Comparison of ENCODE assay signal across 9 mouse cellular contexts in genomic region chr1:134086811-134087398, GRCm38 (mm10). TPM values are rescaled to one million over a fixed set of nuclear protein-coding genes. Genes with fewer than 3 reads are reported as not detected.
DNase-seq lines count a peak whose midpoint lies in the region; ATAC-seq and TF ChIP-seq lines count a peak whose summit lies in the region.
"Had no signal": no experiment of that assay in that cellular context is flagged by ENCODE, and none has a peak within 500 bp of the region (broad histone marks: within the 10 kb centered on the region; RNA-seq: fewer than 3 reads in every experiment).

No protein-coding gene starts in this region.

- DNase-seq in cerebellum, adult 2 months: peak; percentile 66 to 75
- DNase-seq in heart, embryonic 10.5 days (ENCODE audit: low spot score): no peak
- no peak for DNase-seq in kidney, postnatal 0 days (ENCODE audit: low spot score)
- DNase-seq in ovary, postnatal 14 days (ENCODE audit: low spot score): no peak
- DNase-seq in spleen, postnatal 10 days (ENCODE audit: low spot score in 2 of 2): no peak
- DNase-seq in thymus, adult 18-20 months: no peak

- no peaks in the 10 kb centered on the region for H3K79me2 ChIP-seq in C2C12 (ENCODE audit: control insufficient read depth, insufficient read depth)

- 21% methylated on average over 16 of the region's 16 CpGs for WGBS in cerebellum, adult 2 months
- 18% methylated on average over 16 of the region's 16 CpGs for WGBS in heart, embryonic 10.5 days
- 21% methylated on average over 16 of the region's 16 CpGs for WGBS in kidney, postnatal 0 days

- peaks cover 38% of the 10 kb centered on the region for H3K4me1 ChIP-seq in cerebellum, adult 2 months (ENCODE audit: control insufficient read depth, insufficient read depth, low read length)
- peaks cover 52% of the 10 kb centered on the region for H3K4me1 ChIP-seq in heart, embryonic 10.5 days
- H3K4me1 ChIP-seq in kidney, postnatal 0 days (replicated peaks; ENCODE audit: insufficient read depth, low read length): peaks cover 19% of the 10 kb centered on the region

- no peak for TF ChIP-seq CTCF in C2C12 (IDR thresholded peaks at IDR 0.05; ENCODE audit: control insufficient read depth, insufficient read depth, insufficient read length)
- no peak for TF ChIP-seq CTCF in cerebellum, adult 2 months (IDR thresholded peaks at IDR 0.05; ENCODE audit: borderline replicate concordance, insufficient read depth, low read depth, low read length)
- no peak for TF ChIP-seq CTCF in kidney, postnatal 0 days (IDR thresholded peaks at IDR 0.05; ENCODE audit: low read depth)

- no peaks in the 10 kb centered on the region for H3K27me3 ChIP-seq in C2C12 (ENCODE audit: control insufficient read depth, insufficient read depth, insufficient read length)
- no peaks in the 10 kb centered on the region for H3K27me3 ChIP-seq in cerebellum, adult 2 months (ENCODE audit: control insufficient read depth, insufficient read depth, low read length)
- H3K27me3 ChIP-seq in heart, embryonic 10.5 days (ENCODE audit: insufficient read depth, poor library complexity, severe bottlenecking): no peaks in the 10 kb centered on the region
- H3K27me3 ChIP-seq in kidney, postnatal 0 days (ENCODE audit: insufficient read depth, low read length): no peaks in the 10 kb centered on the region
- H3K27me3 ChIP-seq: limb, embryonic 12.5 days had no signal

- TF ChIP-seq POLR2A in cerebellum, adult 2 months (IDR thresholded peaks at IDR 0.05; ENCODE audit: borderline replicate concordance, insufficient read depth, low read length): 0 out of 2 replicates have a peak, but pooled peaks have one; percentile 24

- H3K9ac ChIP-seq in kidney, postnatal 0 days (ENCODE audit: low read depth, low read length): peak overlapping the region; percentile 55

- peak overlapping the region; percentile 36 for H3K4me2 ChIP-seq in kidney, postnatal 0 days (ENCODE audit: low read length)
- H3K4me2 ChIP-seq: limb, embryonic 12.5 days had no signal

- no peak overlapping the region for H3K4me3 ChIP-seq in C2C12 (ENCODE audit: insufficient read depth, poor library complexity, severe bottlenecking)
- H3K4me3 ChIP-seq in cerebellum, adult 2 months (replicated peaks; ENCODE audit: insufficient read depth, low read depth, low read length): no peak overlapping the region
- peak overlapping the region; percentile 41 for H3K4me3 ChIP-seq in heart, embryonic 10.5 days
- H3K4me3 ChIP-seq in kidney, postnatal 0 days (replicated peaks; ENCODE audit: low read depth, low read length): 0 out of 2 replicates have a peak overlapping the region, but pooled peaks have one; percentile 7
- H3K4me3 ChIP-seq: limb, embryonic 12.5 days had no signal

- H3K79me3 ChIP-seq in C2C12 (ENCODE audit: low read depth): no peaks in the 10 kb centered on the region

- H3K9me3 ChIP-seq in heart, embryonic 10.5 days: no peaks in the 10 kb centered on the region
- no peaks in the 10 kb centered on the region for H3K9me3 ChIP-seq in kidney, postnatal 0 days (replicated peaks; ENCODE audit: low read length)
- H3K9me3 ChIP-seq: limb, embryonic 12.5 days had no signal

- no peak for ATAC-seq in kidney, postnatal 0 days (replicated peaks; ENCODE audit: low FRiP score, low read depth)
- peak; percentile 27; the same call in 1 of the 2 replicates for ATAC-seq in megakaryocyte, adult 5-6 weeks (ENCODE audit: poor library complexity, severe bottlenecking)

- H3K36me3 ChIP-seq in C2C12 (ENCODE audit: control insufficient read depth, insufficient read depth): no peaks in the 10 kb centered on the region
- no peaks in the 10 kb centered on the region for H3K36me3 ChIP-seq in heart, embryonic 10.5 days
- H3K36me3 ChIP-seq in kidney, postnatal 0 days (ENCODE audit: insufficient read depth, low read length): no peaks in the 10 kb centered on the region
- H3K36me3 ChIP-seq: limb, embryonic 12.5 days had no signal

- H3K27ac ChIP-seq in cerebellum, adult 2 months (ENCODE audit: insufficient read depth, low read length): peak overlapping the region; percentile 43; the same call in 1 of the 2 replicates
- H3K27ac ChIP-seq in heart, embryonic 10.5 days: peak overlapping the region; percentile 89
- H3K27ac ChIP-seq in kidney, postnatal 0 days: peak overlapping the region; percentile 77; the same call in 1 of the 2 replicates

- peak overlapping the region; percentile 0 for H3ac ChIP-seq in C2C12 (ENCODE audit: control insufficient read depth, insufficient read length, low read depth)

TF ChIP-seq in C2C12, 6 proteins besides CTCF, POLR2A, EP300 and RAD21:
- TF ChIP-seq MYOD1 (IDR thresholded peaks at IDR 0.05; ENCODE audit: control insufficient read depth, insufficient read length, low read depth) (no peak), FOSL1 (IDR thresholded peaks at IDR 0.05; ENCODE audit: insufficient read depth, low read length, poor library complexity, severe bottlenecking) (no peak), MYOG (IDR thresholded peaks at IDR 0.05; ENCODE audit: control insufficient read depth, extremely low read depth, insufficient read length) (no peak), MAX (IDR thresholded peaks at IDR 0.05) (no peak), USF1 (IDR thresholded peaks at IDR 0.05; ENCODE audit: low read depth) (no peak), CEBPB (IDR thresholded peaks at IDR 0.05; ENCODE audit: low read depth) (no peak)

RNA-seq across cellular contexts. Expression of gene Btg2, which starts 8.0 kb away (rescaled TPM):
- polyA plus RNA-seq in C2C12 (2012; fragmentation: generic; extraction: Trizol): 10.2 TPM
- polyA plus RNA-seq in cerebellum, adult 2 months (2012; rRNA removed): 11.9 and 15.3 TPM in 2 replicates
- polyA plus RNA-seq in heart, embryonic 10.5 days (2016; fragmentation: Nextera tagmentation; extraction: Ambion mirVana): 26.1 and 34.2 TPM in 2 replicates
- polyA plus RNA-seq in kidney, postnatal 0 days (2015; fragmentation: Nextera tagmentation; extraction: Ambion mirVana): 37.5 and 39.2 TPM in 2 replicates
- total RNA-seq in megakaryocyte, adult 5-6 weeks (2015): 68.9 and 87.3 TPM in 2 replicates
- 175 and 189 TPM in 2 replicates for total RNA-seq in megakaryocyte, adult 5-6 weeks (2017)

RNA-seq across cellular contexts. Expression of gene Chit1, which starts 24.1 kb away (rescaled TPM):
- 0.02 TPM for polyA plus RNA-seq in C2C12 (2012; fragmentation: generic; extraction: Trizol)
- not detected in 2 replicates for polyA plus RNA-seq in cerebellum, adult 2 months (2012; rRNA removed)
- 1.1 and 2.0 TPM in 2 replicates for polyA plus RNA-seq in heart, embryonic 10.5 days (2016; fragmentation: Nextera tagmentation; extraction: Ambion mirVana)
- 0.41 and 0.58 TPM in 2 replicates for polyA plus RNA-seq in kidney, postnatal 0 days (2015; fragmentation: Nextera tagmentation; extraction: Ambion mirVana)
- 0.16 and 0.83 TPM in 2 replicates for total RNA-seq in megakaryocyte, adult 5-6 weeks (2015)
- 0.07 TPM in 1 of 2 replicates, not detected in the other for total RNA-seq in megakaryocyte, adult 5-6 weeks (2017)
- polyA plus RNA-seq: limb, embryonic 12.5 days had no signal

RNA-seq across cellular contexts. Expression of gene Fmod, which starts 49.9 kb away (rescaled TPM):
- 0.53 TPM for polyA plus RNA-seq in C2C12 (2012; fragmentation: generic; extraction: Trizol)
- polyA plus RNA-seq in cerebellum, adult 2 months (2012; rRNA removed): 7.5 and 10.8 TPM in 2 replicates
- polyA plus RNA-seq in heart, embryonic 10.5 days (2016; fragmentation: Nextera tagmentation; extraction: Ambion mirVana): 9.5 and 11.2 TPM in 2 replicates
- polyA plus RNA-seq in kidney, postnatal 0 days (2015; fragmentation: Nextera tagmentation; extraction: Ambion mirVana): 7.8 and 9.4 TPM in 2 replicates
- total RNA-seq in megakaryocyte, adult 5-6 weeks (2015): not detected in 2 replicates
- not detected in 2 replicates for total RNA-seq in megakaryocyte, adult 5-6 weeks (2017)

Comparison
In these comparisons a context has a peak if more than half of its experiments do, and no peak if none do; other contexts are left out.
1. H3K4me3 ChIP-seq: peak in heart, embryonic 10.5 days (single experiment) and kidney, postnatal 0 days (single experiment); none in C2C12 (single experiment) and cerebellum, adult 2 months (single experiment).
2. DNase-seq: peak in cerebellum, adult 2 months (2 of 2); none in heart, embryonic 10.5 days (single experiment), kidney, postnatal 0 days (single experiment), ovary, postnatal 14 days (single experiment), spleen, postnatal 10 days (0 of 2) and thymus, adult 18-20 months (0 of 2).
3. Peak in every context shown above with its lines, with median percentiles within 50 percentile points of each other: H3K27ac ChIP-seq.